Mouse (Mus musculus): ENCODE results near the gene Tbca. TPM values are rescaled to one million over a fixed set of nuclear protein-coding genes. Genes with fewer than 3 reads are reported as not detected.

The Tbca gene
- total RNA-seq, 2 experiments from 2014 or later: 204 to 227 TPM

DNA sequence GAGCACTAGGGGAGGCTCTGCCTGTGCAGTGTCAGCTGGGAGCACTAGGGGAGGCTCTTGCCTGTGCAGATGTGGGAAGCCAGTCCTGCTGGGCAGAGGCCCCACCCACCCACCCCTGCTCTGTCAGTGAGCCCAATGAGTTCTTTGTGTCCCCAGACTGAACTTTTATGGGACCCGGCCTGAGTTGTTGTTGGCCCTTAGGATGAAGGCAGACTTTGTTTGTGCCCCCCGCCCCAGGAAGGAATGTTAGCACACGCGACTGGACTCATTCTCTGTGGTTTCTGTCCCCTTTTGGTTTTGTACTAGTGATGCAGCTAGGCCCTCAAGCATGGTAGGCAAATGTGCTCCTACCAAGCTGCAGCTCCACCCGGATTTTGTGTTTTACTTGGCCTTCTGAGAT lies 54.5 kb downstream of the Tbca start:
- DNase-seq (ENCODE audit: low spot score in 2 of 2): no peak

DNA sequence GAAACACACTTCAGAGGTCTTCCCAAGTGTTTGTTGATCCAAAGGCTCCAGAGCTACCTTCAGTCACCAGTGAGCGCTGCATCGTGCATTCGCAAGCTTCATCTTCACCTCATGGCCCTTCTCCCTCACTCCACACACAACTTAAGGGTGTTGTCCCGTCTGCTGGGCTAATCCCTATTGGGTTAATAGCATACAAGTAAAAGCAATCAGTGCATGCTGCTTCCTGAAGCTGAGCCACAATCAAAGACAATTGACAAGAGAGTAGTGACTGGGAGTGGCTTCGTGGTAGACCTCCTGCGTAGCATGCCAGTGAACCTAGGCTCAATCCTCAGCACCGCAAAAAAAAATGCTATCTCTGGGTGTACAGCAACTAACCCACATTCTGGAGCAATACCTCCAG lies 59.2 kb downstream of the Tbca start:
- DNase-seq (ENCODE audit: low spot score in 2 of 2): no peak

- no peak for DNase-seq (ENCODE audit: low spot score in 2 of 2)
Observed at GRCm38 (mm10) chr13:94849351-94849750, 60.6 kb downstream of the Tbca start.

DNA sequence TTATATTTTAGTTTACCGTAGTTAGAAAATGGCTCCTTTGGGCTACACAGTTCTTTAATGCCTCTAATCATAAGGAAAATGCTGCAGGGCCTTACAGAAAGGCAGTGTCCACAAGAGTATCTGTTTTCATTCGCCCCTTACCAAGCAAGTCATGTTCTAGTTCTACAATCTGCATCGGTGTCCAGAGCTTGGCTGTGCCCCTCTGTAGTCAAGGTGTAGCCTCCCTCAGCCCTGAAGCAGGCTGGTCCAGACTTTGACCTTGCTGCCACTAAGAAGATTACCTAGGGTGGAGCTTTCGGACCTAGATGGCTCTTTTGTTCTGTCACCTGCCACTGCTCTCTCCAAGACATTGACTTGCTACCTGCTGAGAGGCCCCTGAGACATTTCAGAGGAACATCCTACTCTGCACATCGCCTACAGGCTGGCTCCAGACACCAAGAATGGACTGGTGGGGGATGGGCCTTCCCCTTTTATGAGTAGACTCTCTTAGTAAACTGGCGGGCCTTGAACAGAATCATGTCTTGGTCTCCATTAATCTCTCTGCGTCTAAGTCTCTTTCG lies 69.4 kb downstream of the Tbca start:
- no peak for DNase-seq (ENCODE audit: low spot score in 2 of 2)

DNA sequence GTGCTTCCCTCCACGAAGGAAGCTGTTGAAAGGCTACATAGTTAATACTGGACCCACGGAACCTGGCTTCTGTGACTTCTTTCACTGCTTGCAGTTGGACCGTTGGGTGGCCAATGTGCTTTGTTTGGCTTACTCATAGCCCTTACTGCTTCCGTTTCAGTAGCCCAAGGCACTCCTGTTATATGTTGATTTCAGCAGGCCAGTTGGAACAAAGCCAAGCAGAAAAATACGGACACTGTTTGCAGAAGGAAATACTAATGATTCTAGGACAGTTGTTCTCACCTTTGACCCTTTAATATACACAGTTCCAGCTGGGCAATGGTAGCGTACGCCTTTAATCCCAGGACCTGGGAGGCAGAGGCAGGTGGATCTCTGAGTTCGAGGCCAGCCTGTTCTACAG lies 70.5 kb downstream of the Tbca start:
- no peak for DNase-seq (ENCODE audit: low spot score in 2 of 2)

DNA sequence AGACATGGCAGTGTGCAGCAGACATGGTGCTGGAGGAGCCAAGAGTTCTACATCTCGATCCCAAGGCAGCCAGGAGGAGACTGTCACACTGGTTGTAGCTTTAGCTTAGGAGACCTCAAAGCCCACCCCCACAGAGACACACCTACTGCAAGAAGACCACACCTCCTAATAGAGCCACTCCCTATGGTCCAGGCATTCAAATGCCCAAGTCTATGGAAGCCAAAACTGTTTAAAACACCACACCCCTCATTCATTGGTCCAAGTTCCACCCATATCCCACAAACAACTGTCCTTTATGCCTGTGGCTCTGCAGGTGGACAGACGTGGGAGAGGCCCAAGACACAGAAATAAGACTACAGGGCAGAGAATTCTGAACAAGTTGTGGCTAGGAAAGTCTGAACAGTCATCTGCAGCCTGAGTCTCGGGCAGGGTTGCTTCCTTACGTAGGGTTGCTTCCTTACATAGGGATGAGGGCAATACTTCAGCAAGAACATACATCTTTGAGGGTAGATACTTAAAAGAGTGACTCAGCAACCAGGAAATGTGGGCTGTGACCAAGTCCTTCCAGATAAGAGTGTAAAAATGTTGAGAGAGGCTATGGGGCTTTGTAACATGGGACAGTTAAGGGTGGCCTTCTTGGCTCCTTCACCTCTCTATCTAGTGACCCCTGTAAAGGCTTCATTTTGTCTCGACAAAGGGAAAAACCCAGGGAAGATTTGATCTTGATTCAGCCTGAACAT lies 74.0 kb downstream of the Tbca start:
- DNase-seq (ENCODE audit: low spot score in 2 of 2): no peak

DNA sequence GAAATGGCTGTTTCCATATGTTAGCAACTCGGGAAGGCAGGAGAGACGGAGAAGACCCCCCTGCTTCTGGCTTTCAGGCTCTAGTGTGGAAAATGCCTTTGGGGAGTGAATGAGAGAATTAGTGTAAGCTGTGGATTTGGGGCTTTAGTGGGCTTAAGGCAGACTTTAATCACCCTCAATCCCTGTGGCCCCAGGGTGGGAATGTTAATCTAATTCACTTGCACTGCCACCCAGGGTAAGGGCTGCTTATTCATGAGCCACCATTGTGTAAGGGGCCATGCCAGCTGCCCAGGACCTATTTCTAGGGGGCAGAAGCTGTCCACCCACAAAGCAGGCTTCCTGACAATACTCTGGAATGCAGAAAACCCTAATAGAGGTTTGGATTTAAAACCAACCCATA lies 78.2 kb downstream of the Tbca start:
- DNase-seq (ENCODE audit: low spot score in 2 of 2): no peak

GRCm38 (mm10) chr13:94867772-94868171 lies 79.1 kb downstream of the Tbca start:
- DNase-seq (ENCODE audit: low spot score in 2 of 2): no peak

DNA sequence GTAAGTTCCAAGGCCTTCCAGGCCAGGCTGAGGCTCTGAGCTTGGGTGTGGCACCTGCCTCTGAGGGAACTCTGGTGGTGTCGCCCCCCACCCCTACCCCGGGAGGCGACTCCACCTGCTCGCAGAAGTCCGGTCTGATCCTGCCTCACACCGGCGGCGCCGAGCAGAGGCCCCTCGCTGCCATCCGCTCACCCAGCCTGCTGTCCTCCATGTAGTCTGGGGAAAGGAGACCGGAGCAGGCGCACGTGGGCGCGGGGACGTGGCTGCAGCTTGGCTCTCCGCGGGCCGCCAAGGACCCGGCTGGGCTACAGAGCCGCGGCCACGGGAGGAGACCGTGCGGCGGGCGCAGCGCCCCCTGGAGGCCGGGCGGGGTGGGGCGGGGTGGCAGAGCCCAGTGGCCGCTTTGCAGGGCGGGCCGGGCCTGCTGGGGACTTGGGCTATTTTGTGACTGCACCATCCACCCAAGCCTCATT lies 79.8 kb downstream of the Tbca start:
- peak in 1 of 2 experiments; percentile 32 for DNase-seq (ENCODE audit: low spot score in 2 of 2)

GRCm38 (mm10) chr13:94869541-94869940 lies 80.8 kb downstream of the Tbca start:
- DNase-seq (ENCODE audit: low spot score in 2 of 2): no peak

DNA sequence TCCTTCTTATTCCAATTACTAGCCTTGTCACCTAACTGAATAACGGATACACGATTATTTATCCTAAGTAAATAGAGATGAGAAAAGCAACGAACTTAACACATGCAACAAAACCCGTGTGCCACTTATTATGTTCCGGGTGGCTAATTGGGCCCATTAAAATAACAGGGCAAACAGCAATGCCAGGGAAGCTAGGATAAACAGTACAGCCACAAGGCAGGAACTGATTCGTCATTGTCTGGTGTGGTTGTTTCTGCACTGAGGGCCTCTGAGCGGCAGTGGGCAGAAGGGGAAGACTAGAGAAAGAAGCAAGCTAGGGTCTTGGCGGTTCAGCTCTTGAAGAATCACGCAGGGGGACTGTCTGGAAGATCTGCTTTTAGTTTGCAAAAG lies 81.4 kb downstream of the Tbca start:
- DNase-seq (ENCODE audit: low spot score in 2 of 2): no peak

GRCm38 (mm10) chr13:94870461-94871186 lies 81.9 kb downstream of the Tbca start:
- DNase-seq (ENCODE audit: low spot score in 2 of 2): no peak

- no peak for DNase-seq (ENCODE audit: low spot score in 2 of 2)
Observed at GRCm38 (mm10) chr13:94871806-94872320, 83.2 kb downstream of the Tbca start.

GRCm38 (mm10) chr13:94872439-94872838 lies 83.7 kb downstream of the Tbca start:
- no peak for DNase-seq (ENCODE audit: low spot score in 2 of 2)

DNA sequence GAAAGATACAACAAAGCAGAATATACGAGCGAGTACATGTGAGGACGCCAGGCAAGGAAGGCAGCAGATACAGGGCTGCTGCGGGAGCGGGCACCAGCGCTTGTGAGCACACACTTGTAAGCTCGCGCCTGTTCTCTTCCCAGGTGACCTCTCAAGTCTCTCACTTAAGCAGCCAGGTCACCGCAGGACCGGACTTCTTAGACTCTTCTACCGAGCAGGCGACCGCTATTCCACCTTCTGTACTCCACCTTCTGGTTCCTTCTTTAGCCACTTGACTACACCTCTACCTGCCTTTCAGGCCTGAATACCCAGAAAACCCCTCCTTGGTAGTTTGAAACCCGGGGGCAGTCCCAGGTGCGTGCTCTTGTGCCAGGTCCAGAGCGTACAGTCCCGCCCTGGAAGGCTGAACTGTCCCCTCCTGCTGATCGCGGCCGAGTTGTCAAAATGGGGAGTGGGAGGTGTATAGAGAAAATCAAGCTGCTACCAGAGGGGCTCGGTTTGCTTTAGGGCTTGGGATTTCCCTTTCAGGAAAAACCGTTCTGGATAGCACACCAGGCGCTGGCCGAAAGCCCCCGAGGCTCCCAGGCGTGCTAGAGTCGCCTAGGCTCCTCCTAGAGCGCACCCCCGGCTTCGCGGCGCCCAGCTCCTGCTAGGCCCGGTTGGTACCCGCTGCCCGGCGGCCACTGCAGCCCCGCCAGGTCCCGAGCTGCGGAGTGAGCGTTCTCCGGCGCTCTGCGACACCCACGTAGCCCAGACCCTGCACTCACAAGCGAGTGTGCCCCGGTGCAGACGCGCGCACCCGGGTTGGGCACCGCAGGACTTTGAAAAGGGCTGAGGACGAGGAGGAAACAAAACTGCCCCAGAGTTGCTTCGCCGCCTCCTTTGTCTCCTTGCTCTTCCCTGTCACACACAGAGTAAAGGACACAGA lies 84.7 kb downstream of the Tbca start:
- peak in 1 of 2 experiments; percentile 18 for DNase-seq (ENCODE audit: low spot score in 2 of 2)

DNA sequence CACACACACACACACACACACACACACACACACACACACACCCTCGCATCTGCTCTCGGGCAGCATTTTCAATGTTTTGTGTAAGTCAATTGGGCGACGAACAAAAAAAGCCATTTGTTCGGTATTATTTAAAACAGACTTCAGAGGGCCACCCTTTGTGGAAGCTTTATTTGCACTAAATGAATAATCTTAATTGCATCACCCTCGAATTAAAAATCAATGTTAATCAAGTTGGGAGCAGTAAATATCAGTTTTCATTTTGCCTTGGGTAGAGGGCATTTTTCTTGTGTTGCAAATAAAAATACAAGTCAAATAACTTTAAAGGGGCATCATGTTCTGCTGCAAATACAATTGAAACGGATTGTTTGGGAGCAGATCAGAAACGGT lies 85.3 kb downstream of the Tbca start:
- no peak for DNase-seq (ENCODE audit: low spot score in 2 of 2)

- no peak for DNase-seq (ENCODE audit: low spot score in 2 of 2)
Observed at GRCm38 (mm10) chr13:94874656-94875395, 86.1 kb downstream of the Tbca start.

- DNase-seq (ENCODE audit: low spot score in 2 of 2): no peak
Observed at GRCm38 (mm10) chr13:94875396-94875880, 86.7 kb downstream of the Tbca start, which contains the start of gene Otp. TSS of gene Otp (plus strand) at chr13:94875602.

- DNase-seq (ENCODE audit: low spot score in 2 of 2): peak in 1 of 2 experiments; percentile 12
Observed at GRCm38 (mm10) chr13:94876286-94877210, 87.8 kb downstream of the Tbca start.

Measured in layer of hippocampus, postnatal 10 days (tissue).